Mouse (Mus musculus) cerebellum, postnatal 25 days (tissue): ENCODE measurements around the gene Slc25a29.

Experiments used
- DNase-seq, 2 experiments: peaks; one replicate each; pipeline ENCODE4 v3.0.0; 2021; ENCODE audit warnings: mixed read lengths in 2 of 2

Slc25a29 gene

DNA sequence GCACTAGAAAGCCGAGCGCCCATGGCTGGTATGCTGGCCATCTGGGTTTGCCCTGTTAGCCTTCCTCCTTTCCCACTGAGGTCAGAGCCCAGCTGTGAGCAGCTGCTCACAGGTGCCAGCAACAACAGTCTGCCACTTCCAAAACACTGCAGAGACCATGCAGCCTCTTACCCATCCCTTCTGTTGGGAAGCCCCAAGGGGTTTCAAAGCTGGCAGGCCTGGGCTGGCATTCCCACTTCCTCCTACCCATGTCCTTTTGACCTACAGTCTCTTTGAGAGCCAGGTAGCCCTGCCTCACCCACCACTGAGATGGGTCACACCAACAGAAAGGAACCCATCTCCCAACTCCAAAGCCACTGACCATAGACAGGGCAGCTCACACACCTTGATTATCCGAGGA, 2.3 kb downstream of the Slc25a29 start:
- no peak for DNase-seq

DNA sequence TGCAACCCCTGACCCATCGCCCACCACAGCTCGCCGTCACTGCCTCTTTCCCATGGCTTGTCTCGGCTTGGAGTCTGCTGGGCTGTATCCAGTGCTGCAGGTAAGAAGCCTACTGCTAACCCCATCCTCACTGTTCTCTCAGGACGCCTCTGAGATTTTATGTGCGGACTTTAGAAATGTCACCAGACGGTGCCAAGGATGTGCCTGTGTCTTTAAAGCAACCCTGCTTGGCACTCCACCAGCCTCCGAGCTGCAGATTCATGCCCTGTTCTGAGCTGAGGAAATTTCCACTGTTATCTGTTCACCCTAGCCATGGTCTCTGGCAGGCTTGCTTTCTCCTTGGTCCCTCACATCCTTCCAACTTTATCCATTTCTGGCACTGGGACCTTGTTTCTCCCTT, 2.8 kb downstream of the Slc25a29 start:
- peak; percentile 79 to 87 for DNase-seq

GRCm38 (mm10) chr12:108831966-108832643, 3.6 kb downstream of the Slc25a29 start:
- peak; percentile 70 to 80 for DNase-seq

DNA sequence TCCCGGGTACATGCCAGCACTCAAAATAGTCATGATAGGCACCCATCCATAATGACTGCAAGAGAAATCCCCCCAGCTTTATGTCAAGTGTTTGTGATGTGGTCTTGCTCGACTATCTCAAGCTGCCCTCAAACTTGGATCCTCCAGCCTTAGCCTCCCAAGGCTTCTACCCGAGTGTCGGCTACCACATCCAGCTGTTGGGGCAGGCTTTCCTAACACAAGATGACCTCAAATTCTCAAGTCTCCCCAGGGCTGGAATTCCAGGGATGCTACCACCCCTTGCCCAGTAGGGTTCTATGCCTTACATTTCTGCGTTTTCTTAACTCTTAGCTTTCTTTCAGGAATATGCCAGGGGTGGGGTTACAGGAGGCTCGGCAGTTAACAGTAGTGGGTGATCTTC, 5.3 kb downstream of the Slc25a29 start:
- peak in 1 of 2 experiments; percentile 21 for DNase-seq

GRCm38 (mm10) chr12:108829636-108830035, 6.0 kb downstream of the Slc25a29 start:
- DNase-seq: no peak

- DNase-seq: peak in 1 of 2 experiments; percentile 42
Observed at GRCm38 (mm10) chr12:108827641-108828040, 8.0 kb downstream of the Slc25a29 start.

- DNase-seq: peak; percentile 87 to 88
Observed at GRCm38 (mm10) chr12:108826958-108827535, 8.6 kb downstream of the Slc25a29 start.

GRCm38 (mm10) chr12:108826282-108826957, 9.3 kb downstream of the Slc25a29 start:
- peak; percentile 94 to 95 for DNase-seq

- DNase-seq: peak; percentile 45 to 54
Observed at GRCm38 (mm10) chr12:108825561-108826224, 10.0 kb downstream of the Slc25a29 start.

GRCm38 (mm10) chr12:108824225-108824874, 11.3 kb downstream of the Slc25a29 start:
- DNase-seq: peak in 1 of 2 experiments; percentile 7

GRCm38 (mm10) chr12:108823036-108823435, 12.6 kb downstream of the Slc25a29 start:
- DNase-seq: peak; percentile 36 to 40

DNA sequence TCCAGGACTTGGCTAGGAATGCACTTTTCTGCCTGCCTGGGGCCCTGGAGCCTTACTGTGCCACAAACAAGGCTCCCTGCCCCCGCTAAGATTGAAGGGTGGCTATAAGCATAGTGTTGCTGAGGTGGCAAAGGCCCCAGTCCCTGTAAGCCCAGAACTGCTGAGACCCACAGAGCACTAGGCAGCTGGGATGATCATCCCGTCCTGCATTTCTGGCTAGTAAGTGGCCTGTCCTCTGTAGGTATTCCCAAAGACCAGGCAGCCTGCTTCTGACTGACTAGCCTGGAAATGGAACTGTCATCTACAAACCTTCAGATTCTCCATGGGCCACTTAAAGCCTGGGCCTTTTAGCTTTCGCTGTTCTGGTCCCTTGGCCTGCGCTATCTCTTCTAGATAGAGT, 15.2 kb downstream of the Slc25a29 start:
- no peak for DNase-seq

DNA sequence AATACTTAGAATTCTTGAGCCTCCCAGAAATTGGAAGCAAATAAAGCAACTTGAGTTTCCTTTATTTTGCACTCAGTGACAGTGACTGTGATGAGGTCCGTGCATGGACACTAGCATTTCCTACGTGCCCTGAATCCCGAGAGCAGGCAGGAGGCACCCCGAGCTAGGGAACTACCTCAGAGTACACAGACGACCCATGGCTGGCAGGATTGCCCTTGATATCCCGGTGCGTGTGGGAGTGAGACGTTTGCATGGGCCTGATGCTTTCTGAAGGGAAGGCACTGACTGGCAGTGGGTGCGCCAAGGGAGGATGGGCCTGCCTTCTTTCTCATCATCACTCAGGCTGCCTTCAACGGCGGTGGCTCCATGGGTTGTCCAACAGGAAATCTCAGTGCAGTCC, 19.1 kb downstream of the Slc25a29 start:
- no peak for DNase-seq

- no peak for DNase-seq
Observed at GRCm38 (mm10) chr12:108814470-108814869, 21.2 kb downstream of the Slc25a29 start.

- no peak for DNase-seq
Observed at GRCm38 (mm10) chr12:108812463-108812862, 23.2 kb downstream of the Slc25a29 start.

DNA sequence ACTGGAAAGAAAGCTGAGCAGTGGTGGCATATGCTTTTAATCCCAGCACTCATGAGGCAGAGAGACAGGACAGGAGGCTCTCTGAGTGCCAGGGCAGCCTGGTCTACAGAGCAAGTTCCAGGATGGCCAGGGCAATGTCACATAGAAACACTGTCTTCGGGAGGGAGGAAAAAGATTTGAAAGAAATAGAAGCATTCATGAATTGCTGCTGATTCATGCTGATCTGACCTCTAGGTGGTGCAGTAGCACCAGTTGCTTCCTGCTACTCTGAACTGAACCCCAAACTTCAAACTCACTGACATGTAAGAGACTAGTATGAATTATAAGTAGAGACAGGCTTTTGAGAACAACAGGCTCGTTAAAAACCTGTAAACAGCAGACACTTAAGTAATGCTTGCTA, 24.6 kb downstream of the Slc25a29 start:
- DNase-seq: peak in 1 of 2 experiments; percentile 60

GRCm38 (mm10) chr12:108810309-108810708, 25.4 kb downstream of the Slc25a29 start:
- DNase-seq: no peak

GRCm38 (mm10) chr12:108809771-108810170, 25.9 kb downstream of the Slc25a29 start:
- DNase-seq: no peak

GRCm38 (mm10) chr12:108808465-108808864, 27.2 kb downstream of the Slc25a29 start:
- peak in 1 of 2 experiments; percentile 17 for DNase-seq

GRCm38 (mm10) chr12:108804388-108804787, 31.3 kb downstream of the Slc25a29 start:
- DNase-seq: no peak

- no peak for DNase-seq
Observed at GRCm38 (mm10) chr12:108801613-108802012, 34.1 kb downstream of the Slc25a29 start.

GRCm38 (mm10) chr12:108794979-108795537, 40.6 kb downstream of the Slc25a29 start:
- DNase-seq: no peak
